Mouse (Mus musculus): ENCODE results near the gene Slc33a1. TPM values are rescaled to one million over a fixed set of nuclear protein-coding genes. Genes with fewer than 3 reads are reported as not detected.
A peak's percentile ranks its signal among the peaks of the same experiment; 100 is the strongest.

Gene Slc33a1
- total RNA-seq, 2 experiments from 2014 or later, result 4.5 to 5.9 TPM

DNA sequence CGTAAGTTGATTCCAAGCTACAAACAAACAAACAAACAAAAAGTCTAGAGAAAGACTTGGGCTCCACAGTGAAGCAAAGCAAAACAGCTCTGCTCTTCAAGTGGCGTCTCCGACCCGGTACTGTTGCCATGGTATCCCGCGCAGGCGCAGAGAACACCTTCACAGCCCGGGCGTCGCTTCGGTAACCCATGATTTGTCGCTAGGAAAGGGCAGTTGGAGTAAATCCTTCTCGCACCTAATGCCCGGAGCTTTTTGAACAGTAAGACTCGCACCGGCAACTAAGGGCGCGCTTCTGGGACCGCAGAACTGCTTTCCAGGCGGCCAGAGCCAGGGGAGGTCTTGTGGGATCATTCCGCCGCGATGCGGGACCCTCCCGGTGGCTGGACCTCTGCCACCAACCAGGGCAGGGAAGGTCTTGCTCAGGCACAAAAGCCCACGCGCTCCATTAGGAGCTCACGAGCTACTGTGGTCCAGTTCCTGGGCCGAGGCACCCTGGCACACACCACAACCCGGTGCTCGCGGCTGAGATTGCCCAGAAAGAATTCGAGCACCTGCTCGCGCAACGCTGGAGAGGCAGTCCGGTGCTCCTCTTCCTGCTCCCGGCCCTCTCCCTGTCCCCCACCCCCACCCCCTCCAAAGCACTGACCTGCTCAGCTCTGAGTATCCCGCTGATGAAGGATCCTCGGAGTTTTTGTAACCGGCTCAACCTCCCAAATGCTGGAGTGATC, 65.8 kb downstream of the Slc33a1 start:
- peak; percentile 38 for DNase-seq (ENCODE audit: low spot score)

GRCm38 (mm10) chr3:63897177-63897576, 67.4 kb downstream of the Slc33a1 start:
- no peak for DNase-seq (ENCODE audit: low spot score)

DNA sequence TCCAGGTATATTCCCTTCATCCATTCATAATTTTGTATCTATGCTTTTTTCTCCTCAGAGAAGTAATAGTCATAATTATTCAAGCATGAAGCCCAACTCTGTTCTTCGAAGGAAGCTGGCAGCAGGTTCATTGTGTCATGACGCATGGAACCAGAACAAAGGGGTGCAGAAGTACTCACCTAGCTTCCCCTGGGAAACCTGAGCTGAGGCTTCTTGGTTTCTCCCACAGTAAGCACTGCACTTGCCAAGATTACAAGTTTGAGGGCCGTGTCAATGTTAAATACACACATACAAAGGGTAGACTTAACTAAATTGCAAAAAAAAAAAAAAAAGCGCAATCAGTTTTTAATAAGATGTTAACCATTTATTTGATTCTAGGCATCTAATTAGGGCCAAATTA, 68.3 kb downstream of the Slc33a1 start:
- no peak for DNase-seq (ENCODE audit: low spot score)

DNA sequence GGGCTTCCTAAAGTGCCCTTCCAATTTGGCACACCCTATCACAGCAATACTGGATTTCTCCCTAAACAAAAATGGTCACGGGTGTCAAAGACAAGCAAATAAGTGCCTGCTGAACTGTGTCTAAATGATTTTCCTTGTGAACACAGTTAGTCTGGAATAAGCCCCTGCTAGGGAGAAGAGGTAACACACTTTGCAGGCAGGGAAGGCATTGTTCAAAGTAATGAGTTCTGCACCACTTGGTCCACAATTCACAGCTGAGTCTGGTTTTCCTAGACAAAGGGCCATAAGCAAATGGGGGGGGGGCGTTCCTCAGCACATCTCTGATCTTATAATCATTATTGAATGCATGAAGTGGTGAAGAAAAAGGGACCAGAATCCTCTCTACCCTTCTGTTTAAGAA, 68.8 kb downstream of the Slc33a1 start:
- DNase-seq (ENCODE audit: low spot score), result no peak

DNA sequence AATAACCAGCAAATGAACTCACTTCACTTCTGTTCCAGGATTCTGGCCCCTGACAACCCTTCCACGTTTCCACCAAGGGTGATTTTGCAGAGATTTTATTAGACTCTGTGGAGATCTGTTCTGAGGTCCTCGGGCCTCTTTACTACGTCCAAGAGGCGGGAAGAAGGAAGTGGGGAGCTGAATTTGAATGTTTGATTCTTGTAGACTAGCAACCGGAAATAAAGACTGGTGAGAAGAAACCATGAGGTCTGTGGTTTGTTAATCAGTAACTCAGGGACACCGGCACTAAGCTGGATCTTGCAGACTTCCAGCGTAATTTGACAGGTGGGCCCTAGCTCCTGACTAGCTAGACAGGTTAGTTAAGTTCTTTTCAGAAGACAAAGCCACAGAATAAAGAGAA, 70.9 kb downstream of the Slc33a1 start:
- DNase-seq (ENCODE audit: low spot score), result no peak

DNA sequence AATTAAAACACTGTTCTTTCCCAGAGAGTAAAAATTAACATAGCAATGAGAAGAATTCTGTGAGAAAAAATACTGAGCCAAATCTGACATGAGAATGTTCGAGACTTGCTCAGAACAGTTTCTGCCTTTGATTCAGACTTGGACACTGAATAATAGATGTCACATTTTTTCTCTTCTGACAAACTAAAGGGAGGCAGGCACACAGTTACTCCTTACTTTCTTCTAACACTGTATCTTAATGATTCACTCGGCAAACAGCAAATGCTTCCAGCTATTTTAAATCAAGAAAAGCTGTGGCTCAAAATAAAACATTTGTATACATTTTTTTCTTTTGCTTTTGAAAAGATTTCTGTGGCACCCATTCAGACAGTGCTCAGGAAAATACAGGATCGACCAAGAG, 72.4 kb downstream of the Slc33a1 start:
- no peak for DNase-seq (ENCODE audit: low spot score)

Other genes starting within 250 kb of the Slc33a1 start
- not detected for gene Plch1, start 65.3 kb downstream of the Slc33a1 start, total RNA-seq (2021)
- 1 to 10 TPM; 6.6 to 7.1 TPM for gene E130311K13Rik, start 35.3 kb downstream of the Slc33a1 start, total RNA-seq (2021)
- 10 to 100 TPM; 16.4 to 17.8 TPM for gene Gmps, start 11.3 kb upstream of the Slc33a1 start, total RNA-seq (2021)
- gene Vmn2r1, start 116.8 kb upstream of the Slc33a1 start, total RNA-seq (2021), result under 1 TPM; 0.16 to 0.24 TPM
- gene Vmn2r2, start 177.2 kb upstream of the Slc33a1 start, total RNA-seq (2021), result not detected

All from gastrocnemius, adult 18-20 months (tissue).